Mouse (Mus musculus): Measurements from ENCODE around the gene Olfr1032.
"Not testable (repeated sequence)": the region's sequence is repeated elsewhere in the genome, so short reads cannot be mapped to it uniquely, and the experiment has no call there.

Gene Olfr1032

GRCm38 (mm10) chr2:86005240-86005639 is at the start of gene Olfr1032:
TSS of gene Olfr1032 (plus strand) at chr2:86005540.
- no peak for DNase-seq (ENCODE audit: low read depth, low spot score)

DNA sequence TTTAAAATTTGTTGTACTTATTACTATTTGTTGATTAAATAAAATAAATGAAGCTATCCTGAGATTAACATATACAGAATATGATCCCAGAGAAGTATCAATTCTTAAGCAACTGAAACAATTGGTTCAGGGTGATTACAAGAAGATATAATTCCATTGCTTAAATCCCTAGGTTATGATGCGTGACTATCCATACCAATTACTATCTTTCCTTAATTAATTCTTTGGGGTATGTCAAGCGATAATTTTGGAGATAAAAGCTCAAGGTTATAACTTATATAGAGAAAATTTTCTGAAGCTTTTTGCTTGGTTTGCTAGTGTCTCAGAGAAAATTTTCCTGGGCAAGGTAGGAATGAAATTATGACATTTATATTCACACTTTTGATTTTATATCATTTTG is 31.7 kb upstream of the Olfr1032 start, which contains the start of gene Olfr1029:
Gene Olfr1029, plus strand, starts transcription at position 301 of the 400 bp plus-strand sequence.
- no peak for DNase-seq (ENCODE audit: low read depth, low spot score)

DNA sequence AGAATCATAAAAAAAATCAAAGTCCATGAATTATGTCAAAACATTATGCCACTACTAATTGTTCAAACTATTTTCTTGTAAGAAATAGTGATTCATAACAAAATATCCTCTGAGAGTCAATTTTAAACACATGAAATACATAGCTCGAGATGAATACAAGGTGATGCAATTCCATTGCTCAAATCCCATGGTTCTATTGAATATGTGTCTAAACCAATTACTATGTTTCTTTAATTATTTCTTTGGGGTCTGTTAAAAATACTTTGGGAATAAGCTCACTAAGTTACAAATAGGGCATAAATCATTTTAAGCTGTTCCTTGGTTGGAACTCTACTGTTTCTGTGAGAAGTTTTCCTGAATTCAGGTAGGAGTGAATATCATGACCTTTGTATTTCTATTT is 26.4 kb upstream of the Olfr1032 start, which contains the start of gene Olfr1030:
Gene Olfr1030, plus strand, starts transcription at position 301 of the 400 bp plus-strand sequence.
- no peak for DNase-seq (ENCODE audit: low read depth, low spot score)

DNA sequence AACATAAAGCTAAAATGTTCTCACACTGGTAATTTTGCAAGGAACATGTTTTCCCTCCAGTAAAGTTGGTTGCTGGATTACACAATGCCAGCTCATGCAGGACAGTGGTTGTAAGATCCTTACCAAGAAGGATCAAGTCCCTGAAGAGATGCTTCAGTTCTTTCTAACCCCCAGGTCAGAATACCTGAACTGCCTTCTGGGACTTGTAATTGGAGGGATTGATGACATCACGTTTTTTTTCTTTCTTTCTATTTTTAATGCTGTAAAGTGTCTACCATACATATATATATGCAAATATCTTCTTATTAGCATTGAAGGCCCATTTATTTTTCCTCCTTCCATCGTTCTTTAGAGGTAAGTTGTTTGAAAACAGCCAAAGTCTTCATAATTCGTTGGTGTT is 15.3 kb upstream of the Olfr1032 start, which contains the start of gene Olfr1031:
Gene Olfr1031, plus strand, starts transcription at position 301 of the 400 bp plus-strand sequence.
- DNase-seq (ENCODE audit: low read depth, low spot score): no peak

DNA sequence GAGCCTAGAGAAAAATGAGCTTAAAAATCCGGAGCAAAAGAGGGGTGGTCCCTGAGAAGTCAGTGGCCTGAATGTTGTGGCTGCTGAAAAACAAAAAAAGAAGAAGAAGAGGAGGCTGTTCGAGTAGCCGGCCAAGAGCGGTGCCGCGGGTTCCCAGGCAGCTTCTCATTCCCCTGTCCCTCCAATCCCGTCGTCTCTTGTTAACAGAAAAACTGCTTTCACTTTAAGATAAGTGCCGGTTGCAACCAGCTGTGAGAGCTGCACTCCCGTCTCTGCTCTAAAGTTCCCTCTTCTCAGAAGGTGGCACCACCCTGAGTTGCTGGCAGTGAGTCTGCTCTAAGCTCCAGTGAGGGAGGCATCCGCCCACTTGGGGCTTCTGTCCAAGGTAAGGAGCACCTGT is 15.1 kb downstream of the Olfr1032 start, which contains the start of gene Olfr1033:
Gene Olfr1033, plus strand, starts transcription at position 228 of the 400 bp plus-strand sequence.
- peak; percentile 16 for DNase-seq (ENCODE audit: low read depth, low spot score)

- DNase-seq (ENCODE audit: low read depth, low spot score): not testable (repeated sequence)
Measured at GRCm38 (mm10) chr2:86021518-86021917, 16.2 kb downstream of the Olfr1032 start.

GRCm38 (mm10) chr2:86045561-86045960 is 40.2 kb downstream of the Olfr1032 start, which contains the start of gene Olfr1034:
TSS of gene Olfr1034 (plus strand) at chr2:86045861.
- DNase-seq (ENCODE audit: low read depth, low spot score): no peak

- DNase-seq (ENCODE audit: low read depth, low spot score): not testable (repeated sequence)
Measured at GRCm38 (mm10) chr2:86050777-86051176, 45.4 kb downstream of the Olfr1032 start.

All from brain, adult 2 months (tissue).